Mouse (Mus musculus): ENCODE measurements around the gene Rbm43.

Rbm43 gene

DNA sequence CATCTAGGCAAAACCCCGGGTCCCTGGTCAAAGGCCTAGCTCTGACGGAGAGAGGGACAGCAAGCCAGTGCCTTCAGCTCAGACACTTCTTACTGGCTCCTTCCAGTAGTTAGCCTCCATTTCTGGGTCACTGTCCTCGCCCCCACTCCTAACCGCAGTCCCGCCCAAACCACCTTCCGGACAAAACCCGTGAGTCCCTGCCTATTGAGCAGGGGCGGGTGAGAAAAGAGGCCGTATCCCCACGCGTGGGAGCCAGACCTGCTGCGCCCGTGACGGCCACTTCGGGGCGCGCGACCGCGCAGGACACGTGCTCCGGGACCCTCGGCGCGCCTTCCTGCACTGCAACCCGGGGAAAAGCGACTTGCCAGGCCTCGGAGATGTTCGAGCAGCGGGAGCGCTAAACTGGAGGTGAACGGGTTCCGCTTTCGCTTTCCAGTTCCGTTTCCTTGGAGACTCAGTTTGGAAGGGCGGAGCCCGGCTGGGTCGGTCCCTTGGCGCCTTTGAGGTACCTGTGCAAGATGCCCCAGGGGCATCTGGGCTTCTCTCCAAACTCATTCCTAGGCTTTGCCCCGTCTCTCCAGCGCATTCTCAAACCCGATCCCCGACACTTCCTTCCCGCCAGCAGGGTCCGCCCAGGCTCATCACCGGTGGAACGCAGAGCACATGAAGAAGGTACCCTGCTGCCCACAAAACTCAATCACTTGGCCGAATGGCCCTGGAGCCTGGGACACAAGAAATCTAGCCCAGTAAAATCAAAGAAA, at the start of gene Rbm43:
TSS of gene Rbm43 (minus strand) at position 590 of the 761 bp plus-strand sequence.
- peak; percentile 74 for DNase-seq (ENCODE audit: low spot score)

DNA sequence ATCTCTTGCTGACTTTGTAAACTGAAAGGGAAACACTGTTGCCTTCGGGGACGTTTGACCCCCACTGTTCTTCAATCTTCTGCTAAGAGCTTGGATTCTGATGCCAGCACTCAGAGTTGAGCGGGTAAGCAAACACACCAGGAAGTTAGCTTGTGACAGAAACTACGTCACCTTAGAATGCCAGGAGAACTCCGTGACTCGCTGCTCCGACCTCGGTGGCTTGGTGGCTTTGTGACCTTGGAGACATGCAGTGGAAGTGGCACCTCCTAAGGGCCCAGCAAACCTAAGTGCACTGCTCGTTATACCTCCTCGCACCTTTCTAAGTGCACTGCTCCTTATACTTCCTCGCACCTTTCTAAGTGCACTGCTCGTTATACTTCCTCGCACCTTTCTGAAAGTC, 47.3 kb upstream of the Rbm43 start:
- DNase-seq (ENCODE audit: low spot score) = peak; percentile 5

DNA sequence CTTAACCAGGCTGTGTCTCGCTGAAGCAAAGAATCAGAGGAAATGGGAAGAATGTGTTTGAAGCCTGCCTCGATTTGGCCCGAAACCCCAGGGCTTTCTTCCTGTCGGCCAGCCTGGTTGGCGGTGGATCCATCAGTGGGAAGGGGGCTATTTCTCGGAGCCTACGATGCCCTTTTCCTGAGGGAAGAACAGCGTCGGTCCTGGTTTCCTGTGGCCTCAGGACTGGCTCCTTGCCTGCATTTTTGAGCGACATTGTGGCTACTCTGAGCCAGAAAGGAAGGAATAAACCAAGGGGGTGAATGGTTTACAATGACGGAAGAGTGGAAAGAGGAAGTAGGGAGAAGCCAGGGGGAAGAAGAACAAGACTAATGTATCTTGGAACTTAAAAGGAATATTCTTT, 46.7 kb upstream of the Rbm43 start:
- peak; percentile 12 for DNase-seq (ENCODE audit: low spot score)

DNA sequence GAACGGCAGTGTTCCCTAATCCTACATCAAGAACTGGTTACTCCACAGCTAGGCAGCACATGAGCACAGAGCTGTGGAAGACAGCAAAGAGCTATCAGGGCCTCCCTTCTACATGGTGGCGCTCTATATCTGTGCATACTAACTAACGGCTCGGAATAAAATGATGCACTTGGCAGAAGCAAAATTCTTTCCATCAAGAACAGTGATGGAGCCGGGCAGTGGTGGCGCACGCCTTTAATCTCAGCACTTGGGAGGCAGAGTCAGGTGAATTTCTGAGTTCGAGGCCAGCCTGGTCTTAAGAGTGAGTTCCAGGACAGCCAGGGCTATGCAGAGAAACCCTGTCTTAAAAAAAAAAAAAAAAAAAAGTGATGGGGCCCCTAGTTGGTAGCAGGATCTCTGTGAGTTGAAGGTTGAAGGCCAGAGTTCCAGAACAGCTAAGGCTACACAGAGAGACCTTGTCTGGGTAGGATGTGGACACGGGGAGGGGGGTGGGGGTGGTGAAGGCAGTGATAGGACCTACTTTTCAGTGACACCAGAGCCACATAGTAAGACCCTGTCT, 38.5 kb upstream of the Rbm43 start, which contains the start of gene Nmi:
TSS of gene Nmi (minus strand) at position 85 of the 559 bp plus-strand sequence.
- DNase-seq (ENCODE audit: low spot score) = peak; percentile 44

DNA sequence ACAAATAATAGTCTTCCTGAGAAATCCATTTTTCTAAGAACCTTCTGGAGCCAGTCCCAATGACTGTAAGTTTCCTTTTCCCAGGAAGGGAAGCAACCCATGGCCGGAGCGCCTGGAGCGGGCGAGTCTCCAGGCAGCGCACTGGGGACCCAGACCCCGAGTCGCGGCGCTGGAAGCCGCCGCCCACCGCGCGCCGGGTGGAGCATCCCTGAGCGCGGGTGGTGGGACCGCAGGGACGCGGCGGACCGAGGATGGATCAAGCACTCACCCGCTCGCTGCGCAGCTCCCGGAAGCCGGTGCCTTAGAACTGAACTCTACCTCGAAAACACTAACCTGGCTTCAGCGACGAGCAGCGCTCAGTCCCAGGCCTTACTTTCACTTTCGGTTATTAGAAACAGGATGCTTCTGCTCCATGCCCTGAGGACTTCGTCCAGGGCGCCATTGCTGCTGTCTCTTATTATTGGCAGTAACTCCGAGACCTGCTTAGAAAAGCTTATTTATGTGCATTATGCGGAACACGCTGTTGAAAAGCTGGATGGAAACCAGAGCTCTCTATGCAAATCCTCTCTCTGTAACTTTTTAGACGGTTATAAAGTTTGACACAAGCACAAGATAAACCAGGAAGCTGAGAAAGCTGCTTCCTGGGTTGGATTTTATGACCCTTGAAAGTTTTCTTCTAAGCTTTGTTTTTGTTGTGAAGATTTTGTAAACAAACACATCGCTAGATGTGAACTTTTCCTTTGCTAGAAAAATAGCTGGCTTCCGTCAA, 37.9 kb upstream of the Rbm43 start:
- peak; percentile 78 for DNase-seq (ENCODE audit: low spot score)

DNA sequence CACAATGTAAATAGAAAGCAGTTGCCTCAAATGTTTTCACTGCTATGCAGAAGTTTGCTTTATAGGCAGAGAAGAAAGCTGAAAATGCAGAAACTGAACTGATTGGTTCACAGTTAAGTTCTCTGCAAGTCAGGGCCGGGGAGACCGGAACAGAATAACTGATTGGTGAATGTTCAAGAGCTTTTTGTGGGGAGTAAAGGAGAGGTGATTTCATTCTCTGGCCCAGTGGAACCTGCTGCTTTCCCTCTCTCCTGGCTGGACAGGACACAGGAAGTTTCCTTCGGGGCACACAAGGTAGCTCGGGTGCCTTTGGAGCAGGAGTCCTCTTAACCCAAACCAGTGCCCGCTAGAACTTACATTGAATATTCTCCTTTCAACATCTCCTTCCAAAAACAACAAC, 37.2 kb upstream of the Rbm43 start:
- DNase-seq (ENCODE audit: low spot score) = peak; percentile 14

DNA sequence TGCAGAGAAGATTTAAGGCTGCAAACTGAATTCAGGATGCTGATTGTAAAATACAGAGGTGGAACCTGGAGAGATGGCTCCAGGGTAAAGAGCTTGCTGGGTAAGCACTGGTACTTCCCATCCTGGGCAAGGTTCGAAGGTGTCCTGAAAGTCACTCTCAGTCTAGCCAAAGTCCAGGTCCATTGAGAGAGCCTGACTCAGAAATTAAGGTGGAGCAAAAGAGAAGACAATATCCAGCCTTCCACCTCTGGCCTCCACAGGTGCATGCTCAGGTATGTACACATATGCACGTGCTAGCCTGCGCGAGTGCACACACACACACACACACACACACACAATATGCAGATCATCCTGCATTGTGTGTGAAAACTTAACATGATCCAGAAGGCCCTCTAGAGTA, 35.9 kb upstream of the Rbm43 start:
- no peak for DNase-seq (ENCODE audit: low spot score)

DNA sequence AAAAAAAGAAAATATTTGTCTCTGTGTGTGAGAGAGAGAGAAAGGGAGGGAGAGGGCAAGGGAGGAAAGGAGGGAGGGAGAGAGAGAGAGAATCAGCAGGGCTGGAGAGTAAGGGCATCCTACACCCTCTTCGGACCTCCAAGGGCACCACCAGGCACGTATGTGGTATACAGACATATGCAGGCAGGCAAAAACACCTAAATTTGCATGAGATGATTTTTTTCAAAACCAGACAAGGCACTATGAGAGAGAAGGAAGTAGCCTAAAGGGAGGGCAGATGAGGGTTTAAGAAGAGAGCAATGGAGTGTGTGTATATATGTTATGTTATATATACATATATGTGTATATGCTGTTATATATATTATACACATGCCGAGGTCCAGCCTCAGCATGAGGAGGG, 32.3 kb upstream of the Rbm43 start:
- no peak for DNase-seq (ENCODE audit: low spot score)

DNA sequence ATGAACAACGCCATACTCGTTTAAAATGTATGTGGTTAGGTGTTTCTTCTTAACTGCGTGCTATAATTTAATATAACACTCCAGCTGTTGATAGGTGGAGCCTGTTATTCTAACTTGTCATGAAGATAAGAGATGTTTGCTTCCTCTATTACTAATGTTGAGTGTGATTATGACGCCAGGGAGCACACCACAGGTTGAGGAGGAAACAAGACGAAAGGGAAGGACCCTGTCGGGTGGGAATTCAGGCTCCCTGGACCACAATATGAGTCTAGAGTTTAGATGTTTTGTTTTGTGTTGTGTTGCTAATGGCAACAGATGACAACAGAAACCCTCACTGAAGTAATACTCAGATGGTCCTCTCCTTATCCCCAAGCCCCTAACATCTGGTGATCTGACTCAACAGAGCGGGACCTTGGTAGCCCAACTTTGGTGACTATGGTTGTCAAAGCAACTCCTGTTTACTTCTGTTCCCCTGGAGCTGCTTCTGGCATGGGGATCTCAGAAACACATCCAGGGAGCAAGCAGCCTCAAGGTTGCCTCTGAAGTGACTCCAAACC, 18.8 kb upstream of the Rbm43 start:
- no peak for DNase-seq (ENCODE audit: low spot score)

DNA sequence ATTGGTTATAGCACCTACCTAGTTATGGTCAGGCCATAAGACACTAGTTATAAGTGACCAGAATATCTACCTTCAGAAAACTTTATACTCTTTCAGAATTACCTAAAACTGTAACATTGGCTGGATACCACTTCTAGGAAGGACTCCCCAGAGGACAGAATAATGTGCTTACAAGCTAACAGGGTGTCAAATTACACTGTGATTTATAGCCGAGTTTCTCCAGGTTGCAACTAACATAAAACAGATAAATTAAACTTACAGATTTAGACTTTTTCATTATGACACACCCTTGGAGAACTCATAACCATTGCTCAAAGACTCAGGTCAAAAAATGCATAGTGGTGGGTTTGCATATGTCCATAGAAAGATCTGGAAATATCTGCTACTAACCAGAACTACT, 15.9 kb upstream of the Rbm43 start:
- no peak for DNase-seq (ENCODE audit: low spot score)

DNA sequence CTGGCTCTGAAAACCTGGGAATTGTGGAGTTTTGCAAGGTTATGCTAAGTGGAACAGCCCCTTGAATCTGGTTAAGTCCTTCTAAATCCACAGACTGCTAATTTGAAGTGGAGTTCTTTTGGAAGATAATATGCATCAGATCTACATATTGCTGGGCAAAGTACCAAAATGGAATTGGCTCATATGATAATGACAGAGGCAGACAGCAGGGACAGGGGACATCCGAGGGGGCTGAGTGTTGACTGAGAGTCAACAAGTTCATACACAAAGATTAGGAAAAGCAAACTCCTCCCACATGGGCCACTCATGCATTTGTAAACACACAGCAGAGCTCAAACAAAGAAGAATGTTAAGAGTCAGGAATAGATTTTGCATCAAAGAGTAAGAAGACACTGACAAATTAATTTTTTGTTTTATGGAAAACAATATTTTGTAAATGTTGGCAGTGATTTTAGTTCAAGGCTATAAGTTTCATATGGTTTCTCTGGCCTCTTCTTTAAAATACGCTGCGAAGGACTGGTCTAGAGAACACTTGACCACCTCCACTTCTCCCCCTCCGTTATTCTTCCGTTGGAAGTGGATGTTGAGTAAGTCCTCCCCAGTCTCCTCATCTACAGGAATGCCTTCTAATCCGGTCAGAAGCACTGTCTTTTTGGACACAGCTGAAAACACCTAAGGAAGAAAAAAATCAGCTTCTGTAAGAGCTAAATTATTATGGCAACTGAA, 13.3 kb upstream of the Rbm43 start:
- DNase-seq (ENCODE audit: low spot score) = no peak

DNA sequence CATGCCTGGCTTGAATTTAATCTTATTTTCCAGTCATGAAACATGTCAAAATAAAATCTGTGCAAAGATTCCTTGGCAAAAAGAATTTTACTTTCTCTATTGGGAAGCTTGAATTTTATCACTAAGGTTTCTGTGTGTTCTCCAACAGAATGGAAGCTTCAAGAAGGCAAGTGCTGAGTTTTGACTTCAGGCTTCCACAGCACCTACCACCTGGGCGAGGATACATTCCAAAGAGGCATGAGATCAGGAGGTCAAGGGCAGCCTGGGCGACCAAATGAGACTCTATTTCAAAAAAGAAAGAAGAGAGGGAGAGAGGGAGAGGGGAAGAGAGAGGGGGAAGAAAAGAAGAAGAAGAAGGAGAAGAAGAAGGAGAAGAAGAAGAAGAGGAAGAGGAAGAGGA, 10.8 kb upstream of the Rbm43 start:
- no peak for DNase-seq (ENCODE audit: low spot score)

DNA sequence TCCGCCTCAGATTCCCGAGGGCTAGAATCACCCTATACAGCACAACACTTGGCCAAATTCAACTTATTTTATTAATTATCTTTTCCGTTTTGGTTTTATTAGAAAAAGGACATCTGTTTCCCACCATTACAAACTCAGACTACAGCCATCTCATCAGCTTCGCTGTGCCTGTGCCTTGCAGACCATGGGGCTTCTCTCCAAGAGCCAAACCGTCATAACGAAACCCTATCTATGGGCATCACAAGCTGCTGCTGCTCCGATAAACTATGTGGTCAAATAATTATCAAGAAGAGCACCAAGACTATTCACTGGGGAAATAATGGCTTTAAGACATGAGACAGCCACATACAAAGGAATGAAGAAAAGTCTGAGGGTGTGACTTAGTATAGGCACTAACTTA, 6.9 kb upstream of the Rbm43 start:
- DNase-seq (ENCODE audit: low spot score) = no peak

DNA sequence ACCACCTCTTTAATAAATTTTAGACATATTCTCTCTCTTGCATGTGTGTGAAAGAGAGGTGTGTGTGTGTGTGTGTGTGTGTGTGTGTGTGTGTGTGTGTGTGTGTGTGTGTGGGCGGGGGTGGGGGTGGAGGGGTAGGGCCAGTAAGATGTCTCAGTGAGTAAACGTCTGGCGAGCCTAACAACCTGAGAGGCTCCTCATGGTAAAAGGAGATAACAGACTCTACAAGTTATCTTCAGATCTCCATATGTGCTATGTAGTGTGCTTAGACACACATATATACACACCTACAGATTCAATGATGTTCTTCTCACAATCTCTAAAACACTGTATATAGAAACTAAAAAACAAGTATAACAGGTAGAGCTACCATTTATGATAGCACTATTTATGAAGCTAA, 3.8 kb upstream of the Rbm43 start:
- no peak for DNase-seq (ENCODE audit: low spot score)

DNA sequence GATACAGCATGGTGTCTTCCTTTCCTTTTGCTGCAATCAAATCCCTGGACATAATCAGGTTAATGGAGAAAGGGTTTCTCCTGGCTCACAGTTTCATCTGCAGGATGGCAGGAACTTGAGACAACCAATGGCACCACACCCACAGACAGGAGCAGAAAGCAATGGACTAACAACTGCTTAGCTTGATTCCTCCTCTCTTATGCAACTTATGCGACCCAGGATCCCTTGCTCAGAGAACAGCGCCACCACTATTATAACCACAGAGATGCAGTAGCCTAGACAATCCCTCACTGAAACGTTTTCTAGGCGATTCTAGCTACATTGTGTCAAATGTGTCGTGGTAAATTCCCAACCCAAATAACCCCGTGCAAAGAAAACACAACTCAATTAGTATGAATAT, 2.0 kb upstream of the Rbm43 start:
- no peak for DNase-seq (ENCODE audit: low spot score)

DNA sequence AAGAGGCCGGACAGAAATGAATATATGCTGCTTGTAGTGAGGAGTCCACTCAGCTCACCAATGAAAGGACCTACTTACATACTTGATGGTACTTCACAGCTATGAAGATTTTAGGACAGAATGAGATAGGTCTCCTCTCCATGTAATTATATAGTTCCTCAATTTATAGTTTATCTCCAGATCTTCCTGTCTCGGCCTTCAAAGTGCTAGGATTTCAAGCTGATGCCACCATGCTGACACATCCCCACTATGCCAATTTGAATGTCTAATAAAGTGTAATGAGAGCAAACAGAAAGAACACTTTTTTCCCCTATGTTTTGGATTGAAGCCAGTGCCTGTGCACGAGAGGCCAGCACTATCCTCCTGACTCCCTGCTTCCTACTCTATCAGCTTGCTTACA, 1.6 kb upstream of the Rbm43 start:
- DNase-seq (ENCODE audit: low spot score) = no peak

DNA sequence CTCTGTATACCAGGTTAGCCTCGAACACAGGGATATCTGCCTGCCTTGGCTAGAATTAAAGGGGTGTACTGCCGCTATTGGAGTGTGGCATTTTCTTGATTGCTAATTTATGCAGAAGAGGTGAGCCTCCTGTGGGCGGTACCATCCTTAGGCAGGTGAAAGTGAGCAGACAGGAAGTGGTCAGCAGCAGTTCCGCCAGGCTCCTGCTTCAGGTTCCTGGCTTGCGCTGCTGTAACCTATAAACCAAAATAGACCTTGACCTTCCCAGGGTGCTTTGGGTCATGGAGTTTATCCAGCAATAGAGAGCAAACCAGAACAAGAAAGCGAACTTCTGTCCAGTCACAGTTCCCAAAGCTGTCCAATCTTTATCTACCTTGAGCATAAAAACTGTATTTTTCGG, 958 bp upstream of the Rbm43 start:
- DNase-seq (ENCODE audit: low spot score) = no peak

DNA sequence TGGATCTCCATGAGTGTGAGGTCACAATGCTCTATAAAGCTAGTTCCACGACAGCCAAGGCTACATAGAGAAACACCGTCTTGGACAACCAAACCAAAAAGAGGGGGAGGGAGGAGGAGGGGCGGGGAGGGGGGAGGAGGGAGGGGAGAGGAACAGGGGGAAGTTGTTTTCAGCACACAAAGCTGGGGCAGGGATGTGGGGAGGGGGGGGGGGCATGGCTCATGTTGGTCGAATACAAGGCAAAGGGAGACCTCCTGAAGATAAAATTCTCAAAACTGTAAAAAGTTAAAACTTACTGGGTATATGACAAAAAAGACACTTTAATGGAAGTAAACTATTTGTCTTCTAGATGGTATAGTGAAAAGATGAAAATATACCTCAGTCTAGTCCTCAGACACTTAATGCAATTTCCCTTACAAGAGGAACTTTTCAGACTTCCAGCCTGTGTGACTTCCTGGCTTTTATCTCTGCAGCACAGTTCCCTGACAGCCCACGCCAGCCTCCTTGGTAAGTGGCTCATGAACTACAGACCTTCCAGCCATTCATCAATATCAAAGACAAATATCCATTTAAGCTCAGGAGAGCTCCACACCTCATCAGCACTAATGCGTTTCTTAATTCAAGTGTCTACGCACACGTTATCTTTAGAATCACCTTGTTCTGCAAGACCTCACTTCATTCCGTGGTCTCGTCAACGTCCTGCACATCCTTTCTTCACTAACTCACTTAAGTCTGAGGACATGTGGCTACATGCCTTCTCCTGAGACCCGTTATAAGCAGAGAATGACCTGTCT, 1.4 kb downstream of the Rbm43 start:
- DNase-seq (ENCODE audit: low spot score) = peak; percentile 32

DNA sequence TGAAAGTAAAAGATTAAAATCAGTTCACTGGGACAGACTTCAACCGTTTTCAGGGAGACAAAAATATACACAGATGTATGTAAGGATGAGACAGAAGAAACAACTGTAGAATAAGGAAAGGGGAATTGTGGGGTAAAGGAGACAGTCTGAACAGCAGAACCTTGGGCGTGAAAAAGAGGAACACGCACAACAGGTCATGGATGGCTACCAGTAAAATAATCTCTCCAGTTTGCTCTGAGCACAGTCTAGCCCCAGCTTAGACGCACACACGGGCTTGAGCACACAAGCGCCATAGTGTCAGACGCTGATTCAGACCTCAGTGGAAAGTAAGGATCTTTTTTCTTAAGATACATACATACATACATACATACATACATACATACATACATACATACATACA, 3.7 kb downstream of the Rbm43 start:
- DNase-seq (ENCODE audit: low spot score) = no peak

DNA sequence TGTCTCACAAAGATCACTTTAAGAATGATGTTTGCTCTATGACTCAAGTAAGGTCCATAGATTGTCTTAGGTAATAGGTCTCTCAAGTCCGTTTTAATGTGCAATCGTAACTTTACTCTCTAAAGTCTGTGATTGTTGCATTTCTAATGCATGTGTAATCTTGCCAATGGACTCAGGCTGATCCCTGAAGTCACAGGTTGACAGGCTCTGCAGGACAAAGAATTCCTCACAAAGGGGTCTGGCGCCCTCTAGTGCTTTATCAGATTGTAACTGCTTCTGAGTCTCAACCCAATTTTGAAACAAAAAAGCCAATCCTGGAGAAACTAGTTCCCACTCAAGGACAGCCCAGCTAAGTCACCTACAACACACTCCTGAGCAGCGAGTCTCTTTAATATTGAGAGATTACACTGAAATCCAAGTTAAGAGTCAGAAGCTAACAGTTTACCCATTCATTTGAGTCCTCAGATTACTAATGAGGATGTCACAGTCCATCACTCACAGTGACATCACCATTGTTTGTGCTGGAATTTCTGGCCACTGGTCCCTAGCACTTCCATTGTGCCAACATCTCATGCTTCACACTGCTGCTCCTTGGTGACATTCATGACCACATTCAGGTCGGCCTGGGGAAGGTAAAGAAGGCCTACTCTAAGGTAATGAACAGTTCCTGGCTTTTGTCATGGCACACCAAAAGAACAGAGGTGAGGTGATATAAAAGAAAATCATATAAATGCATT, 19.9 kb downstream of the Rbm43 start:
- DNase-seq (ENCODE audit: low spot score) = peak; percentile 93

DNA sequence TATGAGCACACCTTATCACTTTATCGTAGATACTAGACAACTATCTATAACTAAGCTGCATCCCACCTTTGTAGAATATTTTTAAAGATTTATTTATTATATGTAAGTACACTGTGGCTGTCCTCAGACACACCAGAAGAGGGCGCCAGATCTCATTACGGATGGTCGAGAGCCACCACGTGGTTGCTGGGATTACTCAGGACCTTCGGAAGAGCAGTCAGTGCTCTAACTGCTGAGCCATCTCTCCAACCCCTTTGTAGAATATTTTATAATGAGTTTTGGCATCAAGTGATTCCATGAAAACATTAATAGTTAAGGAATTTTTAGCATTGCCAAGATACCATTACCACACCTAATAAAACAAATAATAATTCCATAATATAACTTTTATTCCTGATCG, 20.4 kb downstream of the Rbm43 start:
- no peak for DNase-seq (ENCODE audit: low spot score)

Data from embryo, embryonic 10.5 days (tissue).